Mouse (Mus musculus) kidney, embryonic 15.5 days (tissue): ENCODE measurements around the gene Espn. TPM values are rescaled to one million over a fixed set of nuclear protein-coding genes. Genes with fewer than 3 reads are reported as not detected.

Source experiments
- ATAC-seq: fragments of 200-750 bp; cut with Nextera tagmentation; replicated peaks from 2 replicates; pipeline ENCODE4 v1.8.0; 2017; ENCODE audit warnings: moderate TSS enrichment; ENCODE audit not compliant: low FRiP score
- H3K27ac ChIP-seq: fragments of 300-500 bp; sonication (generic); 2 replicates; pipeline ENCODE4 v1.5.1; 2015; ENCODE audit warnings: mild to moderate bottlenecking, inconsistent platforms
- H3K27me3 ChIP-seq: fragments of 300-500 bp; sonication (generic); 2 replicates; pipeline ENCODE4 v1.6.1; 2015; ENCODE audit warnings: inconsistent platforms
- H3K36me3 ChIP-seq: fragments of 300-500 bp; sonication (generic); 2 replicates; pipeline ENCODE4 v1.6.1; 2015; ENCODE audit warnings: inconsistent platforms
- H3K4me1 ChIP-seq: fragments of 300-500 bp; sonication (generic); 2 replicates; pipeline ENCODE4 v1.6.1; 2015; ENCODE audit warnings: inconsistent platforms
- H3K4me2 ChIP-seq: fragments of 300-500 bp; sonication (generic); 2 replicates; pipeline ENCODE4 v1.6.1; 2015; ENCODE audit warnings: moderate library complexity, mild to moderate bottlenecking, inconsistent platforms
- H3K4me3 ChIP-seq: fragments of 300-500 bp; sonication (generic); replicated peaks from 2 replicates; pipeline ENCODE4 v1.5.1; 2015; ENCODE audit warnings: mild to moderate bottlenecking, inconsistent platforms
- H3K9ac ChIP-seq: fragments of 300-500 bp; sonication (generic); 2 replicates; pipeline ENCODE4 v1.6.1; 2015; ENCODE audit warnings: mild to moderate bottlenecking, inconsistent platforms
- H3K9me3 ChIP-seq: fragments of 300-500 bp; sonication (generic); replicated peaks from 2 replicates; pipeline ENCODE4 v1.6.1; 2016; ENCODE audit warnings: inconsistent platforms
- WGBS: fragments of 180-500 bp; shearing (Covaris S2); methylation state at CpG from one replicate; pipeline ENCODE4 v1.1.7; 2015; ENCODE audit warnings: mixed read lengths; 5-methylcytosine and 5-hydroxymethylcytosine counted together
- polyA plus RNA-seq: library from polyadenylated mRNA; unstranded; fragments of >200 nt; fragmentation: Nextera tagmentation; extraction: Ambion mirVana; gene quantifications from 2 replicates; pipeline ENCODE4 v1.2.1, GENCODE M21; 2015

Gene Espn
- polyA plus RNA-seq, 1 experiment from 2014 or later: 25.5 TPM

- ATAC-seq: no peak
- peaks cover 89% of the 10 kb centered on the region for H3K27me3 ChIP-seq
- H3K4me2 ChIP-seq: peak overlapping the region; percentile 59
- no peaks in the 10 kb centered on the region for H3K36me3 ChIP-seq
- H3K9me3 ChIP-seq: no peaks in the 10 kb centered on the region
- peaks cover 26% of the 10 kb centered on the region for H3K4me1 ChIP-seq
- H3K27ac ChIP-seq: no peak overlapping the region
- 1% methylated on average over 19 of the region's 19 CpGs for WGBS
- peak overlapping the region; percentile 36 for H3K4me3 ChIP-seq
- H3K9ac ChIP-seq: no peak overlapping the region
Observed at GRCm38 (mm10) chr4:152159285-152159678, 7.1 kb upstream of the Espn start.

GRCm38 (mm10) chr4:152158585-152159284 lies 6.6 kb upstream of the Espn start, which contains the start of gene Hes2:
Gene Hes2, plus strand, starts transcription at chr4:152158867.
- H3K27me3 ChIP-seq: peaks cover 89% of the 10 kb centered on the region
- no peaks in the 10 kb centered on the region for H3K9me3 ChIP-seq
- 2% methylated on average over 35 of the region's 35 CpGs for WGBS
- peak within 1 kb of the TSS; percentile 36 for H3K4me3 ChIP-seq
- H3K4me2 ChIP-seq: peak within 1 kb of the TSS; percentile 59
- H3K36me3 ChIP-seq: no peaks in the 10 kb centered on the region
- H3K9ac ChIP-seq: no peak within 1 kb of the TSS
- no peak within 1 kb of the TSS for H3K27ac ChIP-seq
- H3K4me1 ChIP-seq: peaks cover 32% of the 10 kb centered on the region
- ATAC-seq: no peak

DNA sequence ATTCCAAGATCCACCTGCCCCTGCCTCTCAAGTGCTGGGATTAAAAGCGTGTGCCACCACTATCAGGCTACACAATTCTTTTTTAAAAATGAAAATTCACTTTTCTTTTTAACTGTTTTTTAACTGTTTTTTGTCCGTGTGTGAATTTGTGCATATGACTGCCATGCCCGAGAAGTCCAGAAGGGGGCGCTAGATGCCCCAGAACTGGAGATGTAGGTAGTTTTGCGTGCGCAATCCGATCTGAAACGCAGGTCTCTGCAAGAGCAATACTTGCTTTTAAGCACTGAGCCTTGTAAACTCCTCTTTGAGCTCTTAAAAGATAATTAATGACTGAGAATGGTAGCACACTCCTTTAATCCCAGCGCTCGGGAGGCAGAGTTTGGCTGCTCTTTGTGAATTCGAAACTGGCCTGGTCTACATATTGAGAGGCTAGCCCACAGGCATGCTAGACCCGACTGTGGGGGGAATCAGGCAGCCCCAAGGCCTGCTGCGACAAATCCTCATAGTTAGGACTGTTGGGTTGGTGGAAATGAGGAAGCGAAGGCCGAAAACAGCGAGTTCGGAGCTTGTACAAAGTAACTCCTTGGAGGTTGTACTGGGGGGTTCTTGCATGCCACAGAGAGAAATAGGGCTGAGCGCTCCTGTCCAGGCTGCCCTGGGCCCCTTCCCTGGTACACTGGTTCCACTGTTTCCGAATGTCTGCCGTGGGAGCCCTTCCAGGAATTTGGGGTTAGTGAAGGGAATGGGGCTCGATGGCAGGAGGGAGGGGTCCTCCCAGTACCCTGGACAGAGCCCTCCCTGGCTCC lies 5.8 kb upstream of the Espn start:
- Histone ChIP-seq H3K36me3 (no peaks in the 10 kb centered on the region), H3K4me3 (peak overlapping the region; percentile 36), H3K4me1 (peaks cover 38% of the 10 kb centered on the region), H3K27me3 (peaks cover 94% of the 10 kb centered on the region), H3K4me2 (peak overlapping the region; percentile 59), H3K27ac (no peak overlapping the region), H3K9ac (no peak overlapping the region), H3K9me3 (no peaks in the 10 kb centered on the region)
- no peak for ATAC-seq
- 12% methylated on average over 21 of the region's 21 CpGs for WGBS

GRCm38 (mm10) chr4:152155019-152155418 lies 2.8 kb upstream of the Espn start:
- ATAC-seq: no peak
- WGBS: 64% methylated on average over 4 of the region's 4 CpGs
- no peak overlapping the region for H3K27ac ChIP-seq
- H3K4me3 ChIP-seq: no peak overlapping the region
- H3K27me3 ChIP-seq: peaks cover 93% of the 10 kb centered on the region
- no peaks in the 10 kb centered on the region for H3K36me3 ChIP-seq
- H3K9me3 ChIP-seq: no peaks in the 10 kb centered on the region
- no peak overlapping the region for H3K9ac ChIP-seq
- peaks cover 53% of the 10 kb centered on the region for H3K4me1 ChIP-seq
- H3K4me2 ChIP-seq: no peak overlapping the region

GRCm38 (mm10) chr4:152153771-152154177 lies 1.6 kb upstream of the Espn start:
- peaks cover 41% of the 10 kb centered on the region for H3K4me1 ChIP-seq
- no peaks in the 10 kb centered on the region for H3K9me3 ChIP-seq
- H3K4me3 ChIP-seq: peak overlapping the region; percentile 18
- peak; percentile 38; the same call in 1 of the 2 replicates for ATAC-seq
- H3K36me3 ChIP-seq: no peaks in the 10 kb centered on the region
- H3K27me3 ChIP-seq: peaks cover 85% of the 10 kb centered on the region
- no peak overlapping the region for H3K27ac ChIP-seq
- 2% methylated on average over 23 of the region's 23 CpGs for WGBS
- H3K9ac ChIP-seq: no peak overlapping the region
- H3K4me2 ChIP-seq: peak overlapping the region; percentile 56

DNA sequence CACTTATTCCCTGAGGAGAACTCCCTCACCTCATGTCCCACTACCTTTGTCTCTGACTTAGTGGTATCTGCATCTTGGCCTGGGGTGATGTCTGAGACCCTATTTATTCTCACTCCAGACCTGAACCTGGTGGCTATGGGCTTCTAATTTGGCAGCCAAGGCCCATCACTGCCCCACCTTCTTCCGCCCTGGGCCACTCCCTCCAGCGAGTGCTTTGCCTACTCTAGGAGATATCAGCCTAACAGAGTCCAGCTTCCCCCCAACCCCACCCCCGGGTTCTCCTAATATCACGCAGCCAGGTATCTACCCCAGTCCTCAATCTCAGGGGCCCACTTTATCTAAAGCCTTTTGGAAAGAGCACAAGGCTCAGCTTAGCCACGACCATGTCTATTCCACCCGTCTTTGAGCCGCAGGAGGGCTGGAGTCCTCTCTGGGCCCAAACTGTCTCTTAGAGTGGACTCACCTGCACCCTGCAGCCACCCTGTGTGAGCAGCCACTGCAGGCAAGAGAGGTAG lies 663 bp downstream of the Espn start:
- Histone ChIP-seq H3K36me3 (no peaks in the 10 kb centered on the region), H3K27ac (no peak overlapping the region), H3K4me3 (peak overlapping the region; percentile 53), H3K9me3 (no peaks in the 10 kb centered on the region), H3K4me1 (peaks cover 44% of the 10 kb centered on the region), H3K27me3 (peaks cover 66% of the 10 kb centered on the region), H3K9ac (peak overlapping the region; percentile 57), H3K4me2 (peak overlapping the region; percentile 89)
- ATAC-seq: no peak
- 25% methylated on average over 7 of the region's 7 CpGs for WGBS

DNA sequence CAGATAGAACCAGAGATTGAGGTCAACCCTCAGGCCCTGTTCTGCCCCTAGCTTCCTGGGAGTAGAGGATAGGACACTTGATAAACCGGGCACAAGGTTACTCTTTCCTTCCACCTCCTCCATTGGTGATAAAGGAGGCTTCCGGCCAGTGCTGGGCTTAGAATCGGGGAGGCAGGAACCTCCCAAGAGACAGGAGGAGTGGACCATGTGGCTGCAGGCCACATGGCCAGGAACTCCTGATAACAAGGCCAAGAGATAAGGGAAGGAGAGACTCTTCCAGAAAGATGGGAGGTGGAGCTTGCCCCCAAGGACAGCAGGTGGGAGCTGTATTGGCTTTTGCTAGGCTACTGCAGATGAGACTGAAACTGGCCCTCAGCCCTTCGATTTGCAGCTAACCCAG lies 1.6 kb downstream of the Espn start:
- H3K27ac ChIP-seq: no peak overlapping the region
- no peak overlapping the region for H3K9ac ChIP-seq
- ATAC-seq: no peak
- WGBS: 75% methylated on average over 4 of the region's 4 CpGs
- peaks cover 61% of the 10 kb centered on the region for H3K27me3 ChIP-seq
- no peak overlapping the region for H3K4me2 ChIP-seq
- H3K9me3 ChIP-seq: no peaks in the 10 kb centered on the region
- no peaks in the 10 kb centered on the region for H3K36me3 ChIP-seq
- peaks cover 53% of the 10 kb centered on the region for H3K4me1 ChIP-seq
- no peak overlapping the region for H3K4me3 ChIP-seq

GRCm38 (mm10) chr4:152146033-152146827 lies 5.9 kb downstream of the Espn start:
- WGBS: 29% methylated on average over 11 of the region's 11 CpGs

DNA sequence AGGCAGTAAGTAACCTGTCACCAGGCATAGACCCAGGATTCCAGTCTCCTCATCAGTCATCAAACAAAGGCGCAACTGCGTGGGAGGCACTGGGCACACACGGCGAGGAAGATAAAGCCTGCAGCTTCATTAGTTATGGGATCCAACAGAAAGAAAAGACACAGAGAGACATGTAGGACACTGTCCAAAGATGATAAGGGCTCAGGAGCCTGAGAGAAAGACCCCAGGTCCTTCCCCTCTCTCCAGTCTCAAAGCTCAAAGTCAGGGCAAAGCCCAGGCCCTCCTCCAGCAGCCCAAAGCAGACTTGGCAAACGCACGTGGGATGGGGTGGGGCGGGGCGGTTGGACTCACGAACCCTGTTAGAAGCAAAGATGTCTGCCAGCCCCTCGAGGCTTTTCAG lies 6.7 kb downstream of the Espn start:
- ATAC-seq: peak; percentile 21
- Histone ChIP-seq H3K36me3 (no peaks in the 10 kb centered on the region), H3K4me3 (no peak overlapping the region), H3K4me1 (peaks cover 27% of the 10 kb centered on the region), H3K9me3 (no peaks in the 10 kb centered on the region), H3K9ac (no peak overlapping the region), H3K4me2 (no peak overlapping the region), H3K27ac (peak overlapping the region; percentile 90), H3K27me3 (peaks cover 23% of the 10 kb centered on the region)
- WGBS: 32% methylated on average over 10 of the region's 10 CpGs

More at GRCm38 (mm10) chr4:152146033-152146827, 5.9 kb downstream of the Espn start:
- Histone ChIP-seq H3K36me3 (no peaks in the 10 kb centered on the region), H3K4me1 (peaks cover 27% of the 10 kb centered on the region), H3K27me3 (peaks cover 24% of the 10 kb centered on the region), H3K27ac (peak overlapping the region; percentile 90), H3K4me3 (no peak overlapping the region), H3K9me3 (no peaks in the 10 kb centered on the region), H3K4me2 (no peak overlapping the region), H3K9ac (no peak overlapping the region)
- peak; percentile 91 for ATAC-seq

GRCm38 (mm10) chr4:152143632-152144031 lies 8.5 kb downstream of the Espn start:
- ATAC-seq: no peak
- H3K9ac ChIP-seq: no peak overlapping the region
- peaks cover 13% of the 10 kb centered on the region; the same call in 1 of the 2 replicates for H3K27me3 ChIP-seq
- WGBS: 62% methylated on average over 1 of the region's 1 CpGs
- no peaks in the 10 kb centered on the region for H3K36me3 ChIP-seq
- no peak overlapping the region for H3K4me3 ChIP-seq
- H3K4me2 ChIP-seq: no peak overlapping the region
- H3K27ac ChIP-seq: no peak overlapping the region
- no peaks in the 10 kb centered on the region for H3K9me3 ChIP-seq
- H3K4me1 ChIP-seq: peaks cover 33% of the 10 kb centered on the region

GRCm38 (mm10) chr4:152141521-152142135 lies 10.5 kb downstream of the Espn start:
- 76% methylated on average over 8 of the region's 8 CpGs for WGBS
- no peak for ATAC-seq
- peaks cover 30% of the 10 kb centered on the region for H3K4me1 ChIP-seq

More at GRCm38 (mm10) chr4:152141521-152142135, 10.5 kb downstream of the Espn start:
- Histone ChIP-seq H3K4me2 (no peak overlapping the region), H3K27me3 (peaks cover 16% of the 10 kb centered on the region; the same call in 1 of the 2 replicates), H3K9me3 (no peaks in the 10 kb centered on the region), H3K9ac (no peak overlapping the region), H3K4me3 (no peak overlapping the region), H3K27ac (no peak overlapping the region), H3K36me3 (no peaks in the 10 kb centered on the region)
